Mouse (Mus musculus): ENCODE measurements around the gene Capn7.

Gene Capn7

GRCm38 (mm10) chr14:31336369-31337155 is at the start of gene Capn7:
Capn7 (plus strand) TSS chr14:31336638.
- peak; percentile 99 for DNase-seq

GRCm38 (mm10) chr14:31313192-31313591 is 23.2 kb upstream of the Capn7 start:
- DNase-seq: peak; percentile 40

- no peak for DNase-seq
Measured at GRCm38 (mm10) chr14:31316613-31317012, 19.8 kb upstream of the Capn7 start.

- DNase-seq: no peak
Measured at GRCm38 (mm10) chr14:31317754-31318153, 18.7 kb upstream of the Capn7 start.

GRCm38 (mm10) chr14:31319546-31319945 is 16.9 kb upstream of the Capn7 start:
- no peak for DNase-seq

- DNase-seq: no peak
Measured at GRCm38 (mm10) chr14:31321181-31321580, 15.3 kb upstream of the Capn7 start.

DNA sequence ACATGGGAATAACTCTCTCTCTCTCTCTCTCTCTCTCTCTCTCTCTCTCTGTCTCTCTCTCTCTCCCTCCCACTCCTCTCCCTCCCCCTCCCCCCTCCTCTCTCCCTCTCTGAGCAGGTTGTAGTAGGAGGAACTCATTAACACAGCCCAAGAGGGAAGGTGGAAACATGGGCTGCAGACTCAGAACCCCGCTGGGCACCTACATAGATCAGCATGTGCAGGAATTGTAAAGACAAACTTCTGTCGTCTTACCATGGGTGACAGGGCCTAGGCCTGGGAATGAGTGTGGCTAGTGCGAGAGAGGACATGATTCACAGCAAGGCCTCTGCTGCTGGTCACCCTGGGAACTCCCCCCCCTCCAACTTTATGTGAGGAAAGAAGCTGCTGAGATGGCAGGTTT is 14.2 kb upstream of the Capn7 start:
- DNase-seq: no peak

DNA sequence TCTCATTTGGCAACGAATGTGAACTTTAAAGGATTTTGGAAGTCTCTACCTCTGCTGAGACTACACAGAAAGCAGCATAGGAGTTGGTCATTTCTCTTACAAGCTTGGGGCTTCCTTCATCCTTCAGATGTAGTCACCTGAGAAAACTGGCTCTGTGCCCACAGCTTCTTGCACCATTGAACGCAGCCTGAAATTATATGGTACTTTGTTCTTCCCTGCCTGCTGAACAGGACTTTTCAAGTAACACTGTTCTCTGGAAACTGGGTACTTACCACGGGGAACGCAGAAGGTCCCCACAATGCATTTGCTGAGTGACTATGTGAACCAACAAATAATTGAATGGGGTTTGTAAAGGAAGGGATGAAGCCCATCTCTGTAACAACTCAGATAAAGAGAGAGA is 13.2 kb upstream of the Capn7 start:
- no peak for DNase-seq

- DNase-seq: peak; percentile 77 to 79
Measured at GRCm38 (mm10) chr14:31323849-31324792, 12.3 kb upstream of the Capn7 start, which contains the start of gene Dnah1. Dnah1 (minus strand) TSS chr14:31323896.

GRCm38 (mm10) chr14:31324851-31325250 is 11.6 kb upstream of the Capn7 start:
- peak; percentile 35 to 48 for DNase-seq

GRCm38 (mm10) chr14:31325551-31325950 is 10.9 kb upstream of the Capn7 start:
- DNase-seq: peak in 1 of 2 experiments; percentile 33

- DNase-seq: no peak
Measured at GRCm38 (mm10) chr14:31326770-31327169, 9.7 kb upstream of the Capn7 start.

GRCm38 (mm10) chr14:31327196-31327595 is 9.2 kb upstream of the Capn7 start:
- no peak for DNase-seq

- no peak for DNase-seq
Measured at GRCm38 (mm10) chr14:31327681-31328080, 8.8 kb upstream of the Capn7 start.

- DNase-seq: no peak
Measured at GRCm38 (mm10) chr14:31329741-31330140, 6.7 kb upstream of the Capn7 start.

DNA sequence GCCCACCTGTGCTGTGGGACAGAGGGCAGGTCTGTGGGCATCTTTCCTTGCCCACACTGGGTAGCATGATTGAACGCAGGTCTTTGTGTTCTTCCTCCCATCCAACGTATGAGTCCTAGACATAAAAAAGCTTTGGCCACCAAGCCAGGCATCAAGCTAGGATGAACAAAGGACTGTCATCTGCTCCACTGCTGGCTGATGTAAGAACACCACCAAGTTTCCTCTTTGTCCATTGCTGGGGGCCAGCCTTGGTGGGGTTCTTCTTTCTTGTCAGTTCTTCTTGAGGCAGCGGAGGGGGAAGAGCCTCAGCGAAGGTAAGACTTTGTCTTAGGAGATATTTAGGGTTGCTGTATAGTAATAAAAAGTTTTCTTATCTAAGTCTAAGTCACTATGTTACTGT is 5.5 kb upstream of the Capn7 start:
- DNase-seq: no peak

GRCm38 (mm10) chr14:31335765-31336164 is 673 bp upstream of the Capn7 start:
- no peak for DNase-seq

GRCm38 (mm10) chr14:31337406-31337805 is 968 bp downstream of the Capn7 start:
- DNase-seq: peak; percentile 31 to 34

DNA sequence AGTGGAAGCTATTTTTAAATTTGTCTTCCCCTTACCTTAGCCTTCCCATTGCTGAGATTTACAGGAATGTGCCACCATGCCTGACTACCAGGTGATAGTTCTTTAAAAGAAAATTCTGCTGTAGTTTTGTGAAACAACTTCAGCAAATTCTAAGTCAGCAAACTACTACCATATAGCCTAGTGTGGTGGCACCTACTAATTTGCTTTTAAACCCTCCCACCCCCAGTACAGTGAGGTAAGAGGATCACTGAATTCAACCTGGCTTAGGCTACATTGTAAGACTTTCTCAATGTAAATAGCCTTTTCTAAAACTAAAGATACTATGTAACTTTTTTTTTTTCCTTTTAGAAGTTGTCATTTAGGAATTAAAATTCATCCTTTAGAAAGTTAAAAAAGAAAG is 1.5 kb downstream of the Capn7 start:
- DNase-seq: no peak

- no peak for DNase-seq
Measured at GRCm38 (mm10) chr14:31343241-31343640, 6.8 kb downstream of the Capn7 start.

GRCm38 (mm10) chr14:31345367-31345766 is 8.9 kb downstream of the Capn7 start:
- DNase-seq: no peak

DNA sequence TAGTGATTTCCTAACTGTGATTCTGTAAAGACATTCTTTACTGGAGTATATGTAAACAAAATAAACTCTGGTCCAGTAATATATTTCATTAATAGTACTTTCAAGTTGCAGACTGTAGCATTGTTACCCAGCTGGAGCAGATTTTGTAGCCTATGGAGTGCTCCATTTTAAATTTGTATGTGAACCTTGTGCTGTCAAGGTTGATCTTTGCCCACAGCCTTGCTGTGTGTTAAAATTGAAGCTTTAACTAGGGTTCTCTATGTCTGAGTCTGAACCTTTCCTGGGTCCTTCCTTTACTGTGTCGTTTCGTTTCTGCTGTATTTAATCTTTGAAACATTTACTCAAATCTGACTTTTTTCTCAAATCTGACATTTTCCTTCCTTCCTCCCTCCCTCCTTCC is 25.8 kb downstream of the Capn7 start:
- DNase-seq: no peak

GRCm38 (mm10) chr14:31364589-31364988 is 28.2 kb downstream of the Capn7 start:
- no peak for DNase-seq

DNA sequence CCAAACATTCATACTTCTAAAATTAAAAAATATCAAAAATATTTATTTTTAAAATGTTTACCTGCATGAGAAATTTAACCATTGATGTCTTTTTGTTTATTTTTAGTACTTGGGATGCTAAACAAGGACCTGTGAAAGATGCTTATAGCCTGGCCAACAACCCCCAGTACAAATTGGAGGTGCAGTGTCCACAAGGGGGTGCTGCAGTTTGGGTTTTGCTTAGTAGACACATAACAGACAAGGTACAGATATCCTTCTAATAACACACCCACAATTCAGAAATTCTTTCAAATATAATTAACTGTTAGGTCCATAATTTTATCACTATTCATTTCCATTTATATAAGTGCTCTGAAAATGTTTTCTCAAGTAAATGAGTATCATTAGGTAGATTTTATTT is 28.9 kb downstream of the Capn7 start:
- peak; percentile 88 to 90 for DNase-seq
